Mouse (Mus musculus): Measurements from ENCODE around the gene Gm21812. TPM values are rescaled to one million over a fixed set of nuclear protein-coding genes. Genes with fewer than 3 reads are reported as not detected.

Gm21812 gene
- not detected in 2 replicates for polyA plus RNA-seq (2012; rRNA removed)

GRCm38 (mm10) chrY:9347084-9347483 is at the start of gene Gm21812:
TSS of gene Gm21812 (minus strand) at chrY:9347184.

Other genes starting within 250 kb of the Gm21812 start
- gene Gm21292, start 213.3 kb downstream of the Gm21812 start, polyA plus RNA-seq (2012; rRNA removed): not detected in 2 replicates
- gene Gm21721, start 145.0 kb downstream of the Gm21812 start, polyA plus RNA-seq (2012; rRNA removed): not detected in 2 replicates
- not detected in 2 replicates for gene Gm21874, start 69.0 kb upstream of the Gm21812 start, polyA plus RNA-seq (2012; rRNA removed)

Data from liver, embryonic 18 days (tissue).